Mouse (Mus musculus): ENCODE data around the gene Olfr328. TPM values are rescaled to one million over a fixed set of nuclear protein-coding genes. Genes with fewer than 3 reads are reported as not detected.

Olfr328 gene
- 0.56 TPM for total RNA-seq (2023)

GRCm38 (mm10) chr11:58555536-58555935, at the start of gene Olfr328:
Olfr328 (minus strand) TSS chr11:58555636.

GRCm38 (mm10) chr11:58594814-58595213, 39.4 kb upstream of the Olfr328 start, which contains the start of gene Olfr324:
Olfr324 (plus strand) TSS chr11:58595114.

GRCm38 (mm10) chr11:58577430-58577829, 22.0 kb upstream of the Olfr328 start, which contains the start of gene Olfr325:
Olfr325 (plus strand) TSS chr11:58577730.

GRCm38 (mm10) chr11:58570405-58570804, 15.0 kb upstream of the Olfr328 start, which contains the start of gene Olfr224:
Olfr224 (minus strand) TSS chr11:58570553.

GRCm38 (mm10) chr11:58546322-58546721, 9.1 kb downstream of the Olfr328 start, which contains the start of gene Olfr329-ps:
Olfr329-ps (minus strand) TSS chr11:58546422.

GRCm38 (mm10) chr11:58534736-58535135, 20.7 kb downstream of the Olfr328 start, which contains the start of gene Olfr330:
Olfr330 (minus strand) TSS chr11:58534836.

GRCm38 (mm10) chr11:58502472-58502871, 53.0 kb downstream of the Olfr328 start, which contains the start of gene Olfr331:
Olfr331 (minus strand) TSS chr11:58502572.

Other genes starting within 250 kb of the Olfr328 start
- 30.7 TPM for gene Zfp692, start 248.6 kb downstream of the Olfr328 start, total RNA-seq (2023)
- 41.1 TPM for gene Zfp672, start 225.3 kb downstream of the Olfr328 start, total RNA-seq (2023)
- 24.1 TPM for gene Sh3bp5l, start 224.9 kb downstream of the Olfr328 start, total RNA-seq (2023)
- not detected for gene Lypd8, start 176.6 kb downstream of the Olfr328 start, total RNA-seq (2023)
- not detected for gene 1810065E05Rik, start 134.5 kb downstream of the Olfr328 start, total RNA-seq (2023)
- not detected for gene Gm12253, start 123.1 kb downstream of the Olfr328 start, total RNA-seq (2023)
- not detected for gene Lypd9, start 102.7 kb downstream of the Olfr328 start, total RNA-seq (2023)
- not detected for gene Olfr30, start 93.4 kb downstream of the Olfr328 start, total RNA-seq (2023)
- gene Olfr332, start 63.1 kb downstream of the Olfr328 start, total RNA-seq (2023) = not detected
- gene Olfr331, start 53.1 kb downstream of the Olfr328 start, total RNA-seq (2023) = not detected
- gene Olfr330, start 20.8 kb downstream of the Olfr328 start, total RNA-seq (2023) = not detected
- gene Olfr329-ps, start 9.2 kb downstream of the Olfr328 start, total RNA-seq (2023) = not detected
- not detected for gene Olfr224, start 14.9 kb upstream of the Olfr328 start, total RNA-seq (2023)
- not detected for gene Olfr325, start 22.1 kb upstream of the Olfr328 start, total RNA-seq (2023)
- not detected for gene Olfr324, start 39.5 kb upstream of the Olfr328 start, total RNA-seq (2023)
- gene 2210407C18Rik, start 60.4 kb upstream of the Olfr328 start, total RNA-seq (2023) = not detected
- not detected for gene Olfr323, start 74.9 kb upstream of the Olfr328 start, total RNA-seq (2023)
- gene Trim58, start 84.8 kb upstream of the Olfr328 start, total RNA-seq (2023) = 0.35 TPM
- not detected for gene Olfr322, start 103.1 kb upstream of the Olfr328 start, total RNA-seq (2023)
- gene Olfr320, start 125.5 kb upstream of the Olfr328 start, total RNA-seq (2023) = not detected
- gene Olfr319, start 143.5 kb upstream of the Olfr328 start, total RNA-seq (2023) = not detected
- 0.70 TPM for gene Olfr318, start 168.4 kb upstream of the Olfr328 start, total RNA-seq (2023)
- not detected for gene Olfr317, start 183.6 kb upstream of the Olfr328 start, total RNA-seq (2023)
- not detected for gene Olfr316, start 197.1 kb upstream of the Olfr328 start, total RNA-seq (2023)
- gene Olfr315, start 217.6 kb upstream of the Olfr328 start, total RNA-seq (2023) = not detected
- not detected for gene Olfr314, start 227.3 kb upstream of the Olfr328 start, total RNA-seq (2023)
- gene Fam183b, start 246.3 kb upstream of the Olfr328 start, total RNA-seq (2023) = not detected